Mouse (Mus musculus) adrenal gland, postnatal 36 days (tissue): ENCODE measurements around the gene Ptcd3. TPM values are rescaled to one million over a fixed set of nuclear protein-coding genes. Genes with fewer than 3 reads are reported as not detected.
"Not testable (repeated sequence)": the region's sequence is repeated elsewhere in the genome, so short reads cannot be mapped to it uniquely, and the experiment has no call there.

Experiments used
- DNase-seq, 2 experiments: peaks; one replicate each; pipeline ENCODE4 v3.0.0; 2021; ENCODE audit warnings: mixed read lengths in 1 of 2
- long read RNA-seq, 2 experiments: library from polyadenylated mRNA; stranded (forward); transcript quantifications; one replicate each; pipeline ENCODE4 v2.0.0; 2021; ENCODE audit warnings: borderline sequencing depth in 2 of 2
- total RNA-seq, 2 experiments: library from RNA; stranded (reverse); gene quantifications; 2 replicates each; pipeline ENCODE4 v1.2.3; 2021

The Ptcd3 gene
- total RNA-seq, result 10 to 100 TPM; 91.6 to 98.1 TPM
- long read RNA-seq, experiment 1, partial matches to known transcripts, result 2 of 71 reads
- long read RNA-seq, experiment 1, other reads (novel, unspliced or antisense), result 69 of 71 reads
- long read RNA-seq, experiment 2, partial matches to known transcripts, result 3 of 15 reads
- long read RNA-seq, experiment 2, other reads (novel, unspliced or antisense), result 12 of 15 reads

DNA sequence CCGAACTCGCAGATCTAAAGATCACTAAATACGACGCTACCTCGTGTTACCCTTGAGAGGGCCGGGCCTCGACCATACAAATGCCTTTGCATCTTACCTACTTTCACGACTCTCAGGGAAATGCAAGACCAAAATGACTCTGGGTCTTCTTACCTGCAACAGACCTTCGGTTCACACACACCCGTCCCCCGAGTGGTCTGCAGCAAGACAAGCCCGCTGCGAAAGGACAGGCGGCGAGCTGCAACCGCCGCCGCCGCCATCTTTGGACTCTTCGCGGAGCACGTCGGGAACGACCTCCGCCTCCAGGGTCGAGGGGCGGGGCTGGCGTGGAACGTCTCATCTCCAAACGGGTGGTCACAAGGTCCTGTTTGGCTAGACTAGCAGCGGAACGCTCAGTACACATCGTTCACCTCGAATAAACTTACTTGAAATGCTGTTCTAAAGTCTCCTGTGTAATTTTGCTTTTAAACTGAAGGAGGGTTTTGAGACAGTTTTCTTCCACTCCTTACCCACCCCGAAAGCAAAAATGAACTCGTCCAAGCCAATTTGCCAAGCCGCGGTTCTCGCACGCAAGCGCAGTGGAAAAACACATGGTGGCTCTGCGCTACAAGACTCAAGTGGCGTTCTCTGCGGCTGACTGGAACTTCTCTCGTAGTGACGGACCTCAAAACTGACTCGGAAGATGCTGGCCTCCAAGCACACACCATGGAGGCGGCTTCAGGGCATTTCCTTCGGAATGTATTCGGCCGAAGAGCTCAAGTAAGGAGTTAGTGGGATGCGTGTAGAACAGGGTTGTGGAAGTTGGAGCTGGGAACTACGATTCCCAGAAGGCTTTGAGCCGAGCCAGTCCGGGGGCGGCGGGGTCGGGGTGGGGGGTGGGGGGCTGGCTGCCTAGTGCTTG lies at the start of gene Ptcd3, which contains the start of gene Polr1a:
TSS of gene Ptcd3 (minus strand) at position 270 of the 901 bp plus-strand sequence.
TSS of gene Polr1a (plus strand) at position 573 of the 901 bp plus-strand sequence.
- DNase-seq, result peak; percentile 92 to 95

- peak in 1 of 2 experiments; percentile 24 for DNase-seq
Measured at GRCm38 (mm10) chr6:71951192-71951591, 42.6 kb upstream of the Ptcd3 start.

GRCm38 (mm10) chr6:71950592-71950991 lies 42.0 kb upstream of the Ptcd3 start:
- peak; percentile 90 to 91 for DNase-seq

GRCm38 (mm10) chr6:71949721-71950120 lies 41.2 kb upstream of the Ptcd3 start:
- DNase-seq, result peak; percentile 36 to 39

DNA sequence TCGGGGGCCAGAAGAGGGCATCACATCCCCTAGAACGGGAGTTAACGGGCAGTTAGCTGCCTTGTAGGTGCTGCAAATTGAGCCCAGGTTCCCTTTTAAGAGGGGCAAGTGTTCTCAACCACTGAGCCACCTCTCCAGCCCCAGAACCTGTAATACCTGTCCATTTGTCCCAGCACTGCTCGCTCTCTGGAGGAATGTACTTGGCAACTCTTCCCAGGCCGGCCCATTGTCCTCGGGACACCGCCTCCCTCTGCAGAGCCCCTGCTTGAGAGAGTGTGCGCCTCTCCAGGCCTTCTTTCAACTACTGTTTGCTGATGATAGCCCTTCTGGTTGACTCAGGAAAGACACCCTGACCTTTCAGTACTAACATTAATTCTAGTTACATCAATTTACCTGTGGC lies 37.6 kb upstream of the Ptcd3 start:
- no peak for DNase-seq

GRCm38 (mm10) chr6:71945101-71945500 lies 36.6 kb upstream of the Ptcd3 start:
- DNase-seq, result no peak

GRCm38 (mm10) chr6:71940912-71941311 lies 32.4 kb upstream of the Ptcd3 start:
- no peak for DNase-seq

DNA sequence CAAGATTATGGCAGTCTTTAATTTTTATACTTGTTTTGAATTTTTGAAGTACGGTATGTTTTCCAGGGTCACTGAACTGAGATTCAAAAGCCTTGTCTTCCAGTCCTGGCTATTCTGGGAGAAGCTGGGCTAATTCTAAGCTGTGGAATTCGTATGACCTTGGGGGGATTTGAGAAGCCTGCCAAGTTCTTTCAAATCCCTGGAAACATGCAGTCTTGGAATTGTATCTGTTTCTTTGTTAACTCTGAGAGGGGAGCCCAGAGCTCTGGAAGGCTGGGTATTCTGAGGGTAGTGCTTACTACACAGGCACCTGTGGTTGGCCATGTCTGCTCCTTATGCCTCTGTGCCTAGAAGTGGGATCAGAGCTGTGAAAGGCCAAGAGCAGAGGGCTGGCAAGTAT lies 27.2 kb upstream of the Ptcd3 start:
- peak; percentile 30 to 56 for DNase-seq

DNA sequence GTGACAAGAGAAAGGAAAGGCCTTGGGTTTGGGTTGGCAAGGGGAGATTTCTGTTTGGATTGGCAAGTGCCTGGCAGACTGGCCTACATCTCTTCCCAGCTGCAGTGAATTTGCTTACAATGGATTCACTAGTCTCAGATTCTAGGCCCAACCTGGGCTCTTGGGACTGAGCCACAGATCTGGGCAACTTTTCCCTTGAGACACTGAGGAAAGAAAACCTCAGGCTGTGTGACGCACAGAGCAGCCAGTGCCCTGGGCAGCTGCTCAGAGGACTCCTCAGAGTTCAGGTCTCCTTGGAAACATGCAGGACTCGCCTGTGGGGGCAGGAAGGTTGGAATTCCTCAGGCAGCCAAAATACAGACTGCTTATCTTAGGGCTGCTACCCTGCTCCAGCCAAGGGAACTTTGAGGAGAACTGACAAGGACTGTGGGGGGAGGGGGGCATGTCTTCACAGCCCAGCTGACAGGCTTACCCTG lies 25.6 kb upstream of the Ptcd3 start:
- peak; percentile 73 to 74 for DNase-seq

DNA sequence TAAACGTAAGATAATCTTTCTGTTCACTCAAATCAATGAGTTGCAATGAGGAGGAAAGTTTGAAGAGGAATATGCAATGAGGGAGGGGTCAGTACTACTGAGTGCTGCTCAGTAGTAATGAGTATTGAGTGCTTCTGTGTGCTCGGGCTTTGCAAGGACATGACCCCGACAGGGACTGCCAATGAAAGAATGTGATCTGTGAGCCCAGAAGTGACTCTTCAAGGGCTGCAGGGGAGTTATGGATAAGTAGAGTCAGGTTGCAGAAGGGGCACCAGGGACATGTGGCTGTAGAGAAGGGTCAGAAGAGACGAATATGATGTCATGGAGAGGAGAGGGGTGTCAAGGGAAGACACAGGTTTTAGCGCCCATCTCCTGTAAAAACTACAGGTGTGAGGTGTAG lies 23.8 kb upstream of the Ptcd3 start:
- DNase-seq, result no peak

GRCm38 (mm10) chr6:71930830-71931437 lies 22.4 kb upstream of the Ptcd3 start:
- DNase-seq, result no peak

- no peak for DNase-seq
Measured at GRCm38 (mm10) chr6:71930053-71930452, 21.5 kb upstream of the Ptcd3 start.

DNA sequence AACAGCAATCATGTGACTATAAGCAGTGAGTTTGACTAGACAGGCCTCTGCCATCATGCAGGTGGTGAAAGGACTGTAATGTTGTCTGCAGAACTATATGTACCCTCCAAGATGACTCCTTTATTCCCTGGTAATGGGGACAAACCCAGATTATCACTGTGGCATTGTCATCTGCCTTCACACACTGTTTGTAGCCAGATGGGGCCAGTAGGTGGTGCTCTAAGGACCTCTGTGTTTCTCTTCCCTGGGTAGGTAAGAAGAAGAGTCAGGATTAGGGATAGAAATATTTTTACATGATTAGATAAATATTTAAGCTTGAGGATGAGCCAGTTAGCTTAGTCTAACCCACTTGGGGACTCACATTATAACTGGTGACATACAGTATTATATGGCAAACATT lies 19.4 kb upstream of the Ptcd3 start:
- DNase-seq, result peak; percentile 71 to 83

GRCm38 (mm10) chr6:71925233-71925632 lies 16.7 kb upstream of the Ptcd3 start:
- DNase-seq, result not testable (repeated sequence)

DNA sequence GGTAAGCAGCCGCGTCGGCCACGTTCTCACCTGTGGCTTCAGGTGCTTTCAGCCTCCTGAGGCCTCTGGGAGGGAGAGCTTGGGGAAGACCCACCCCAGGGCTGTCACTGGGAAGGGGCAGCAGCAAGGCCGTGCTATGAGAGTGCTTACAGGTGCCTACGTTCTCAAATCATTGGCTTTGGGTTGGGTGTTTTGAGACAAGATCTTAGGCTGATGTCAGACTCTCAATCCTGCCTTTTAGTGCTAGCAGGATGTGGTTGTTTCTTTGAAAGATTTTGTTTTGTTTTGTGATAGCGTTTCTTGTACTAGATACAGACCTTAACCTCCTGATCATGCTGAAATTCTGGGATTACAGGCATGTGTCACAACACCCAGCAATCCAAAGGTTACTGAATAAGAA lies 12.2 kb upstream of the Ptcd3 start:
- DNase-seq, result no peak

DNA sequence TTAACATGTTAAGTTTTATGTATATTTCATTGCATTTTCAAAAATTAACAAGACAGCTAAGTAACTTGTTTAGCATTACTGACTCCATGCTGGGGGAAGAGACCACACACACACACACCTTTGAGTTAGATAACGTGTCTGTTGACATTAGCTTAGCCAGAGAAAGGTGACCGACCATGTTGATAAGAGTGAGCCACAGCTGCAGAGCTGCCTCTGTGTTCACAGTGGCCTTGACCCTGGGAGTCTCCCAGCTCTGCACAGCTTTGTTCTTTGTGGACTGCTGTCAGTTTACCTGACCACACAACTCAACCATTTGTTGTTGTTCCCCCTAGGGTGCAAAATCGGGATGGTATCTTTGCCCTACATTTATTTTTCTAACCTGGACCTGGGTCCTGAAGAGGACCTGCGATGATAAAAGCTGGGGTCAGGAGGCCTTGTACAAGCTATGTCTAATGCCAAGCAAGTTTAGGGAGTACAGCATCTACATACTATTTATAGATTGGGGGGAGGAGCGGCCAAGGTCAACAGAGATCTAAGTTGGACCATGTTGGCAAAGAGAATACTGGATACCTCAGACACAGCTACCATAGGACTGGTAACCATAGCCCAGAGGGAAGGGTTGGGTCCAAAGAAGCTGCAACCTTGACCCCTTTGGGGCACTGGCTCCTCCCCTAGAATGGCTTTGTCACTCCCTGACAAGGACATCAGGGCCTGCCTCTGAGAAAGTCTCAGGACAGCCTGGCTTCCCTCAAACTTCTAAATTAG lies 3.3 kb upstream of the Ptcd3 start:
- peak; percentile 70 to 75 for DNase-seq

DNA sequence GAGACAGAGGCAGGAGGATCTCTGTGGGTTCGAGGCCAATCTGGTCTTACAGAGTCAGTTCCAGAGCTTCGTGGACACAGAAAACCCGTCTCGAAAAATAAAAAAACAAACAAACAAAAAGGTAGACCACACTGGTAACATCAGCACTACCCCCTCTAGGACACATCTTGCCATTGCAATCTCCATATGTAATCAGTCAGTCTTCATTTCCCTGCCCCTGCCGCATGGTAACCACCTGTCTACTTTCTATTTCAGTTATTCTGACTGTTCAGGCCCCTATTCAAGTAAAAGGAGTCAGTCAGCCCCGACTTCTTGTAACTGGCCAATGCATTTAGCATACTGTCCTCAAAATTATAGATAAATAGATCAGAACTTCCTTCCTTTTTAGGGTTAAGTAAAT lies 1.3 kb upstream of the Ptcd3 start:
- DNase-seq, result no peak

GRCm38 (mm10) chr6:71909384-71909783 lies 834 bp upstream of the Ptcd3 start:
- DNase-seq, result no peak

GRCm38 (mm10) chr6:71907702-71908235 lies 781 bp downstream of the Ptcd3 start:
- no peak for DNase-seq

GRCm38 (mm10) chr6:71893263-71893662 lies 15.3 kb downstream of the Ptcd3 start:
- no peak for DNase-seq

DNA sequence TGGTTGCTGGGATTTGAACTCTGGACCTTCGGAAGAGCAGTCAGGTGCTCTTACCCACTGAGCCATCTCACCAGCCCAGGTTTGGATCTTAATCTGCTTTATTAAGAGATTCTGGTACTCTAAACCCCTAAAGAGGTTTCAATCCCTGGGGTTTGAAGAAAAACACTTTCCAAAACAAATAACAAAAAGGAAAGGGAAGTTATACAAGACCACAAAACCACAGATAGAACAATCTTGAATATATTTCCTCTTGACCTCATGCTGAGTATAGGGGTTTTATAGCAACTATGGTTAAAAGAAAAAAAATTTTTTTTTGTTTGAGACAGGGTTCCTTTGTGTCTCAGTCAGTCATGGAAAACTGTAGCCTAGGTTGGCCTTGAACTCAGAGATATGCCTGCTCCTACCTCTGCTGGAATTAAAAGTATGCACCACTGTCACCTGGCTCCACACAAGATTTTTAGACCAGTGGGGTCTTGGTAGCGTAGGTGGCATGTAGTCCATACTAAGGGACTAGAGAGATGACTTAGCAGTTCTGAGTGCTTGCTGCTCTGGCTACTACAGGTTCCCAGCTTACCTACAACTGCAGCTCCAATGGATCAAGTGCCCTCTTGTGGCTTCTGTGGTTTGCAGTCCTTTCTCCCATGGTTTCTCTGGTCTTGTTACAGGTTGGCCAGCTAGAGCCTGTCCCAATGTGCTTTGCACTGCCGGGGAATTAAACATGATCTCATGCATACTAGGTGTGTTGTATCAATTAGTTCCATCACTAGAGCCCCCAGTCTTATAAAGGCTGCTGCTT lies 30.4 kb downstream of the Ptcd3 start:
- DNase-seq, result no peak
